Mouse (Mus musculus): Measurements from ENCODE around the gene Slc47a2. TPM values are rescaled to one million over a fixed set of nuclear protein-coding genes. Genes with fewer than 3 reads are reported as not detected.
A peak's percentile ranks its signal among the peaks of the same experiment; 100 is the strongest.

The Slc47a2 gene
- total RNA-seq, 1 experiment, result 4.1 TPM

GRCm38 (mm10) chr11:61268626-61269349 lies 73.9 kb downstream of the Slc47a2 start:
- no peaks in the 10 kb centered on the region for H3K9me3 ChIP-seq (ENCODE audit: control insufficient read depth, insufficient read depth, low read depth, low read length)
- peaks cover 4 to 6% of the 10 kb centered on the region in 2 experiments; a peak in 3 of 4 replicates for H3K4me1 ChIP-seq (ENCODE audit: control insufficient read depth in 2 of 2, insufficient read depth in 2 of 2, low read length in 2 of 2, poor library complexity in 1 of 2)
- TF ChIP-seq ZNF384 (IDR thresholded peaks at IDR 0.05; ENCODE audit: low read depth, low read length), result no peak
- no peak for TF ChIP-seq CHD2 (IDR thresholded peaks at IDR 0.05; ENCODE audit: low read depth, low read length)
- no peak for TF ChIP-seq HCFC1 (IDR thresholded peaks at IDR 0.05; ENCODE audit: borderline replicate concordance, insufficient read depth, low read length)
- TF ChIP-seq ZC3H11A (IDR thresholded peaks at IDR 0.05; ENCODE audit: borderline replicate concordance, low read depth, low read length), result no peak
- no peak for TF ChIP-seq MAFK (IDR thresholded peaks at IDR 0.05; ENCODE audit: insufficient read depth, low read depth, low read length)
- no peak overlapping the region for H3K27ac ChIP-seq (ENCODE audit: insufficient read depth, low read depth, low read length, poor library complexity, severe bottlenecking)
- H3K4me3 ChIP-seq (ENCODE audit: insufficient read depth in 1 of 2, low read depth in 1 of 2, low read length in 2 of 2, poor library complexity in 1 of 2, severe bottlenecking in 1 of 2), result no peak overlapping the region
- no peak overlapping the region for H3K9ac ChIP-seq (ENCODE audit: insufficient read depth, low read depth, low read length, poor library complexity, severe bottlenecking)
- in situ Hi-C loops (cut with MboI; ENCODE audit: low sequenced_read_pairs in 2 of 2, unreplicated experiment in 2 of 2), result no loop called here
- no peak for DNase-seq (ENCODE audit: low read depth, low spot score)
- no peaks in the 10 kb centered on the region for H3K36me3 ChIP-seq (ENCODE audit: control insufficient read depth, insufficient read depth, low read length, poor library complexity, severe bottlenecking)

- no peak for TF ChIP-seq CHD2 (IDR thresholded peaks at IDR 0.05; ENCODE audit: low read depth, low read length)
- TF ChIP-seq MAFK (IDR thresholded peaks at IDR 0.05; ENCODE audit: insufficient read depth, low read depth, low read length), result no peak
- no peak for TF ChIP-seq HCFC1 (IDR thresholded peaks at IDR 0.05; ENCODE audit: borderline replicate concordance, insufficient read depth, low read length)
- TF ChIP-seq ZC3H11A (IDR thresholded peaks at IDR 0.05; ENCODE audit: borderline replicate concordance, low read depth, low read length), result no peak
- TF ChIP-seq ZNF384 (IDR thresholded peaks at IDR 0.05; ENCODE audit: low read depth, low read length), result no peak
- DNase-seq (ENCODE audit: low read depth, low spot score), result peak; percentile 90
- in situ Hi-C loops (cut with MboI; ENCODE audit: low sequenced_read_pairs in 2 of 2, unreplicated experiment in 2 of 2), result no loop called here
- H3K9ac ChIP-seq (ENCODE audit: insufficient read depth, low read depth, low read length, poor library complexity, severe bottlenecking), result peak within 1 kb of the TSS; percentile 95
- peaks cover 9 to 15% of the 10 kb centered on the region in 2 experiments; a peak in 3 of 4 replicates for H3K4me1 ChIP-seq (ENCODE audit: control insufficient read depth in 2 of 2, insufficient read depth in 2 of 2, low read length in 2 of 2, poor library complexity in 1 of 2)
- H3K27ac ChIP-seq (ENCODE audit: insufficient read depth, low read depth, low read length, poor library complexity, severe bottlenecking), result peak within 1 kb of the TSS; percentile 68
- H3K36me3 ChIP-seq (ENCODE audit: control insufficient read depth, insufficient read depth, low read length, poor library complexity, severe bottlenecking), result no peaks in the 10 kb centered on the region; the same call in 1 of the 2 replicates
- no peaks in the 10 kb centered on the region for H3K9me3 ChIP-seq (ENCODE audit: control insufficient read depth, insufficient read depth, low read depth, low read length)
- H3K4me3 ChIP-seq (ENCODE audit: insufficient read depth in 1 of 2, low read depth in 1 of 2, low read length in 2 of 2, poor library complexity in 1 of 2, severe bottlenecking in 1 of 2), result peak within 1 kb of the TSS; percentile 88 to 93
Measured at GRCm38 (mm10) chr11:61266551-61267533, 75.8 kb downstream of the Slc47a2 start, which contains the start of gene Aldh3a2. Aldh3a2 (minus strand) TSS chr11:61267464.

GRCm38 (mm10) chr11:61263841-61264240 lies 78.8 kb downstream of the Slc47a2 start:
- peaks cover 9 to 19% of the 10 kb centered on the region in 2 experiments; a peak in 3 of 4 replicates for H3K4me1 ChIP-seq (ENCODE audit: control insufficient read depth in 2 of 2, insufficient read depth in 2 of 2, low read length in 2 of 2, poor library complexity in 1 of 2)
- H3K9me3 ChIP-seq (ENCODE audit: control insufficient read depth, insufficient read depth, low read depth, low read length), result no peaks in the 10 kb centered on the region
- H3K9ac ChIP-seq (ENCODE audit: insufficient read depth, low read depth, low read length, poor library complexity, severe bottlenecking), result no peak overlapping the region
- no peak for DNase-seq (ENCODE audit: low read depth, low spot score)
- H3K27ac ChIP-seq (ENCODE audit: insufficient read depth, low read depth, low read length, poor library complexity, severe bottlenecking), result no peak overlapping the region
- in situ Hi-C loops (cut with MboI; ENCODE audit: low sequenced_read_pairs in 2 of 2, unreplicated experiment in 2 of 2), result no loop called here
- TF ChIP-seq ZNF384 (IDR thresholded peaks at IDR 0.05; ENCODE audit: low read depth, low read length) (no peak), ZC3H11A (IDR thresholded peaks at IDR 0.05; ENCODE audit: borderline replicate concordance, low read depth, low read length) (no peak), MAFK (IDR thresholded peaks at IDR 0.05; ENCODE audit: insufficient read depth, low read depth, low read length) (no peak), HCFC1 (IDR thresholded peaks at IDR 0.05; ENCODE audit: borderline replicate concordance, insufficient read depth, low read length) (no peak), CHD2 (IDR thresholded peaks at IDR 0.05; ENCODE audit: low read depth, low read length) (no peak)
- H3K36me3 ChIP-seq (ENCODE audit: control insufficient read depth, insufficient read depth, low read length, poor library complexity, severe bottlenecking), result peaks cover 3% of the 10 kb centered on the region; the same call in 1 of the 2 replicates
- H3K4me3 ChIP-seq (ENCODE audit: insufficient read depth in 1 of 2, low read depth in 1 of 2, low read length in 2 of 2, poor library complexity in 1 of 2, severe bottlenecking in 1 of 2), result no peak overlapping the region

GRCm38 (mm10) chr11:61262516-61262915 lies 80.1 kb downstream of the Slc47a2 start:
- Histone ChIP-seq H3K36me3 (ENCODE audit: control insufficient read depth, insufficient read depth, low read length, poor library complexity, severe bottlenecking) (peaks cover 7% of the 10 kb centered on the region), H3K27ac (ENCODE audit: insufficient read depth, low read depth, low read length, poor library complexity, severe bottlenecking) (no peak overlapping the region), H3K4me3 (ENCODE audit: insufficient read depth in 1 of 2, low read depth in 1 of 2, low read length in 2 of 2, poor library complexity in 1 of 2, severe bottlenecking in 1 of 2) (peak overlapping the region; percentile 11 to 22; a peak in 2 of 4 replicates), H3K9me3 (ENCODE audit: control insufficient read depth, insufficient read depth, low read depth, low read length) (no peaks in the 10 kb centered on the region), H3K9ac (ENCODE audit: insufficient read depth, low read depth, low read length, poor library complexity, severe bottlenecking) (peak overlapping the region; percentile 48; the same call in 1 of the 2 replicates), H3K4me1 (ENCODE audit: control insufficient read depth in 2 of 2, insufficient read depth in 2 of 2, low read length in 2 of 2, poor library complexity in 1 of 2) (peaks cover 9 to 19% of the 10 kb centered on the region in 2 experiments; a peak in 3 of 4 replicates)
- TF ChIP-seq ZC3H11A (IDR thresholded peaks at IDR 0.05; ENCODE audit: borderline replicate concordance, low read depth, low read length), result no peak
- TF ChIP-seq CHD2 (IDR thresholded peaks at IDR 0.05; ENCODE audit: low read depth, low read length), result no peak
- no peak for TF ChIP-seq HCFC1 (IDR thresholded peaks at IDR 0.05; ENCODE audit: borderline replicate concordance, insufficient read depth, low read length)
- TF ChIP-seq ZNF384 (IDR thresholded peaks at IDR 0.05; ENCODE audit: low read depth, low read length), result no peak
- TF ChIP-seq MAFK (IDR thresholded peaks at IDR 0.05; ENCODE audit: insufficient read depth, low read depth, low read length), result no peak
- in situ Hi-C loops (cut with MboI; ENCODE audit: low sequenced_read_pairs in 2 of 2, unreplicated experiment in 2 of 2), result no loop called here
- no peak for DNase-seq (ENCODE audit: low read depth, low spot score)
